Mouse (Mus musculus): ENCODE measurements around the gene Prkcq. TPM values are rescaled to one million over a fixed set of nuclear protein-coding genes. Genes with fewer than 3 reads are reported as not detected.

Gene Prkcq
- total and polyA plus RNA-seq, 2 experiments from 2014 or later: 12.9 to 14.8 TPM

GRCm38 (mm10) chr2:11278965-11279364 is 107.1 kb downstream of the Prkcq start:
- Histone ChIP-seq H3K36me3 (ENCODE audit: insufficient read depth, low read length) (no peaks in the 10 kb centered on the region), H3K9me3 (ENCODE audit: low read length) (no peaks in the 10 kb centered on the region), H3K4me1 (ENCODE audit: insufficient read depth, low read length) (no peaks in the 10 kb centered on the region), H3K4me2 (ENCODE audit: low read depth, low read length) (no peak overlapping the region), H3K4me3 (ENCODE audit: low read length) (no peak overlapping the region), H3K9ac (replicated peaks; ENCODE audit: low read length) (no peak overlapping the region), H3K27ac (no peak overlapping the region), H3K27me3 (ENCODE audit: insufficient read depth, low read length) (no peaks in the 10 kb centered on the region)
- 66% methylated on average over 7 of the region's 7 CpGs for WGBS
- DNase-seq (ENCODE audit: low spot score) (peak; percentile 9), ATAC-seq (no peak)
- no peak for TF ChIP-seq CTCF (IDR thresholded peaks at IDR 0.05; ENCODE audit: low read depth)

- Histone ChIP-seq H3K4me2 (ENCODE audit: low read depth, low read length) (no peak overlapping the region), H3K27me3 (ENCODE audit: insufficient read depth, low read length) (no peaks in the 10 kb centered on the region), H3K36me3 (ENCODE audit: insufficient read depth, low read length) (no peaks in the 10 kb centered on the region), H3K27ac (no peak overlapping the region), H3K4me1 (ENCODE audit: insufficient read depth, low read length) (no peaks in the 10 kb centered on the region), H3K9me3 (ENCODE audit: low read length) (no peaks in the 10 kb centered on the region), H3K4me3 (ENCODE audit: low read length) (no peak overlapping the region), H3K9ac (replicated peaks; ENCODE audit: low read length) (no peak overlapping the region)
- DNase-seq (ENCODE audit: low spot score) (no peak), ATAC-seq (no peak)
- no peak for TF ChIP-seq CTCF (IDR thresholded peaks at IDR 0.05; ENCODE audit: low read depth)
- WGBS: 77% methylated on average over 2 of the region's 2 CpGs
These were observed 108.3 kb downstream of the Prkcq start for GRCm38 (mm10) chr2:11280247-11280646.

- no peaks in the 10 kb centered on the region for H3K9me3 ChIP-seq (ENCODE audit: low read length)
- H3K36me3 ChIP-seq (ENCODE audit: insufficient read depth, low read length): no peaks in the 10 kb centered on the region
- H3K27ac ChIP-seq: no peak overlapping the region
- DNase-seq (ENCODE audit: low spot score) (no peak), ATAC-seq (peak; percentile 71)
- 0 out of 2 replicates have a peak overlapping the region, but pooled peaks have one; percentile 5 for H3K4me2 ChIP-seq (ENCODE audit: low read depth, low read length)
- H3K27me3 ChIP-seq (ENCODE audit: insufficient read depth, low read length): no peaks in the 10 kb centered on the region
- no peak overlapping the region for H3K4me3 ChIP-seq (ENCODE audit: low read length)
- WGBS: 65% methylated on average over 18 of the region's 18 CpGs
- no peak overlapping the region for H3K9ac ChIP-seq (replicated peaks; ENCODE audit: low read length)
- H3K4me1 ChIP-seq (ENCODE audit: insufficient read depth, low read length): no peaks in the 10 kb centered on the region
- no peak for TF ChIP-seq CTCF (IDR thresholded peaks at IDR 0.05; ENCODE audit: low read depth)
These were observed 116.1 kb downstream of the Prkcq start for GRCm38 (mm10) chr2:11287834-11288530.

GRCm38 (mm10) chr2:11288531-11288846 is 116.6 kb downstream of the Prkcq start:
- 0 out of 2 replicates have a peak overlapping the region, but pooled peaks have one; percentile 5 for H3K4me2 ChIP-seq (ENCODE audit: low read depth, low read length)
- no peaks in the 10 kb centered on the region for H3K9me3 ChIP-seq (ENCODE audit: low read length)
- no peak overlapping the region for H3K9ac ChIP-seq (replicated peaks; ENCODE audit: low read length)
- H3K4me1 ChIP-seq (ENCODE audit: insufficient read depth, low read length): no peaks in the 10 kb centered on the region
- no peak overlapping the region for H3K4me3 ChIP-seq (ENCODE audit: low read length)
- DNase-seq (ENCODE audit: low spot score): peak; percentile 89
- H3K27ac ChIP-seq: no peak overlapping the region
- peak; percentile 97 for TF ChIP-seq CTCF (IDR thresholded peaks at IDR 0.05; ENCODE audit: low read depth)
- H3K36me3 ChIP-seq (ENCODE audit: insufficient read depth, low read length): no peaks in the 10 kb centered on the region
- no peaks in the 10 kb centered on the region for H3K27me3 ChIP-seq (ENCODE audit: insufficient read depth, low read length)
- ATAC-seq: peak; percentile 93
- WGBS: 4% methylated on average over 7 of the region's 7 CpGs

GRCm38 (mm10) chr2:11290931-11291330 is 119.0 kb downstream of the Prkcq start:
- TF ChIP-seq CTCF (IDR thresholded peaks at IDR 0.05; ENCODE audit: low read depth): no peak
- ATAC-seq (no peak), DNase-seq (ENCODE audit: low spot score) (no peak)
- no peaks in the 10 kb centered on the region for H3K4me1 ChIP-seq (ENCODE audit: insufficient read depth, low read length)
- H3K27me3 ChIP-seq (ENCODE audit: insufficient read depth, low read length): no peaks in the 10 kb centered on the region
- WGBS: 90% methylated on average over 6 of the region's 6 CpGs
- no peaks in the 10 kb centered on the region for H3K36me3 ChIP-seq (ENCODE audit: insufficient read depth, low read length)
- no peak overlapping the region for H3K27ac ChIP-seq
- no peak overlapping the region for H3K4me2 ChIP-seq (ENCODE audit: low read depth, low read length)
- no peaks in the 10 kb centered on the region for H3K9me3 ChIP-seq (ENCODE audit: low read length)
- no peak overlapping the region for H3K9ac ChIP-seq (replicated peaks; ENCODE audit: low read length)
- no peak overlapping the region for H3K4me3 ChIP-seq (ENCODE audit: low read length)

GRCm38 (mm10) chr2:11291570-11292405 is 119.9 kb downstream of the Prkcq start:
- Histone ChIP-seq H3K9ac (replicated peaks; ENCODE audit: low read length) (no peak overlapping the region), H3K27me3 (ENCODE audit: insufficient read depth, low read length) (no peaks in the 10 kb centered on the region), H3K9me3 (ENCODE audit: low read length) (no peaks in the 10 kb centered on the region), H3K36me3 (ENCODE audit: insufficient read depth, low read length) (no peaks in the 10 kb centered on the region), H3K4me3 (ENCODE audit: low read length) (no peak overlapping the region), H3K4me2 (ENCODE audit: low read depth, low read length) (no peak overlapping the region), H3K27ac (no peak overlapping the region), H3K4me1 (ENCODE audit: insufficient read depth, low read length) (no peaks in the 10 kb centered on the region)
- WGBS: 60% methylated on average over 9 of the region's 9 CpGs
- TF ChIP-seq CTCF (IDR thresholded peaks at IDR 0.05; ENCODE audit: low read depth): no peak
- DNase-seq (ENCODE audit: low spot score): no peak
- no peak for ATAC-seq

- Histone ChIP-seq H3K4me1 (ENCODE audit: insufficient read depth, low read length) (no peaks in the 10 kb centered on the region), H3K9ac (replicated peaks; ENCODE audit: low read length) (no peak overlapping the region), H3K27me3 (ENCODE audit: insufficient read depth, low read length) (no peaks in the 10 kb centered on the region), H3K27ac (no peak overlapping the region), H3K4me2 (ENCODE audit: low read depth, low read length) (no peak overlapping the region), H3K9me3 (ENCODE audit: low read length) (no peaks in the 10 kb centered on the region), H3K36me3 (ENCODE audit: insufficient read depth, low read length) (no peaks in the 10 kb centered on the region), H3K4me3 (ENCODE audit: low read length) (no peak overlapping the region)
- DNase-seq (ENCODE audit: low spot score): no peak
- ATAC-seq: no peak
- 82% methylated on average over 13 of the region's 13 CpGs for WGBS
- TF ChIP-seq CTCF (IDR thresholded peaks at IDR 0.05; ENCODE audit: low read depth): no peak
These were observed 121.2 kb downstream of the Prkcq start for GRCm38 (mm10) chr2:11293144-11293543.
